Mouse (Mus musculus) intestine, postnatal 0 days (tissue): Measurements from ENCODE around the gene Slc32a1. TPM values are rescaled to one million over a fixed set of nuclear protein-coding genes. Genes with fewer than 3 reads are reported as not detected.
A peak's percentile ranks its signal among the peaks of the same experiment; 100 is the strongest.

Source experiments
- ATAC-seq: fragments of 200-750 bp; cut with Nextera tagmentation; 2 replicates; pipeline ENCODE4 v1.8.0; 2017; ENCODE audit warnings: mild to moderate bottlenecking, moderate TSS enrichment, moderate library complexity
- H3K27ac ChIP-seq: fragments of 300-500 bp; sonication (generic); 2 replicates; pipeline ENCODE4 v1.5.1; 2014; ENCODE audit warnings: mild to moderate bottlenecking, low read depth, low read length, moderate library complexity
- H3K27me3 ChIP-seq: fragments of 300-500 bp; sonication (generic); replicated peaks from 2 replicates; pipeline ENCODE4 v1.6.1; 2014; ENCODE audit warnings: low read length, mixed read lengths; ENCODE audit not compliant: control insufficient read depth, insufficient read depth
- H3K36me3 ChIP-seq: fragments of 300-500 bp; sonication (generic); 2 replicates; pipeline ENCODE4 v1.6.1; 2014; ENCODE audit warnings: mild to moderate bottlenecking, moderate library complexity; ENCODE audit not compliant: control insufficient read depth, insufficient read depth
- H3K4me1 ChIP-seq: fragments of 300-500 bp; sonication (generic); replicated peaks from 2 replicates; pipeline ENCODE4 v1.6.1; 2014; ENCODE audit warnings: antibody characterized with exemption, low read length, mixed read lengths; ENCODE audit not compliant: control insufficient read depth, insufficient read depth
- H3K4me2 ChIP-seq: fragments of 300-500 bp; sonication (generic); replicated peaks from 2 replicates; pipeline ENCODE4 v1.6.1; 2014; ENCODE audit warnings: low read depth, mild to moderate bottlenecking, moderate library complexity
- H3K4me3 ChIP-seq: fragments of 300-500 bp; sonication (generic); 2 replicates; pipeline ENCODE4 v1.5.1; 2014; ENCODE audit warnings: low read depth, low read length
- H3K9ac ChIP-seq: fragments of 300-500 bp; sonication (generic); 2 replicates; pipeline ENCODE4 v1.6.1; 2014; ENCODE audit warnings: mild to moderate bottlenecking, low read depth, low read length
- H3K9me3 ChIP-seq: fragments of 300-500 bp; sonication (generic); 2 replicates; pipeline ENCODE4 v1.6.1; 2016; ENCODE audit warnings: mixed run types; ENCODE audit not compliant: control insufficient read depth
- CTCF ChIP-seq: sonication (generic); IDR thresholded peaks from 2 replicates; pipeline ENCODE4 v1.5.1; 2016; ENCODE audit warnings: low read depth, mild to moderate bottlenecking, control low read depth, antibody characterized with exemption, moderate library complexity
- WGBS: fragments of 180-500 bp; shearing (Covaris S2); extraction: QIAGEN DNeasy Blood & Tissue Kit; methylation state at CpG from one replicate; pipeline ENCODE4 v1.1.7; 2014; 5-methylcytosine and 5-hydroxymethylcytosine counted together
- polyA plus RNA-seq: library from polyadenylated mRNA; unstranded; fragments of >200 nt; fragmentation: Nextera tagmentation; extraction: Ambion mirVana; gene quantifications from 2 replicates; pipeline ENCODE4 v1.2.1, GENCODE M21; 2015

Gene Slc32a1
- not detected in 2 replicates for polyA plus RNA-seq

- TF ChIP-seq CTCF = peak; percentile 17
- no peak within 1 kb of the TSS for H3K27ac ChIP-seq
- no peak for ATAC-seq
- H3K4me1 ChIP-seq = no peaks in the 10 kb centered on the region
- H3K9me3 ChIP-seq = no peaks in the 10 kb centered on the region
- WGBS = 1% methylated on average over 67 of the region's 77 CpGs
- 0 out of 2 replicates have a peak within 1 kb of the TSS, but pooled peaks have one; percentile 9 for H3K4me3 ChIP-seq
- peaks cover 91% of the 10 kb centered on the region for H3K27me3 ChIP-seq
- H3K9ac ChIP-seq = no peak within 1 kb of the TSS
- H3K36me3 ChIP-seq = no peaks in the 10 kb centered on the region
- H3K4me2 ChIP-seq = peak within 1 kb of the TSS; percentile 37; the same call in 1 of the 2 replicates
Measured at GRCm38 (mm10) chr2:158610488-158611325, at the start of gene Slc32a1. TSS of gene Slc32a1 (plus strand) at chr2:158610767.

GRCm38 (mm10) chr2:158560801-158561200 is 49.8 kb upstream of the Slc32a1 start:
- H3K27me3 ChIP-seq = peaks cover 4% of the 10 kb centered on the region; the same call in 1 of the 2 replicates
- H3K9me3 ChIP-seq = no peaks in the 10 kb centered on the region
- ATAC-seq = no peak
- H3K36me3 ChIP-seq = no peaks in the 10 kb centered on the region
- 16% methylated on average over 9 of the region's 9 CpGs for WGBS
- H3K4me1 ChIP-seq = 0 out of 2 replicates have a peak, but pooled peaks cover 4% of the 10 kb centered on the region
- TF ChIP-seq CTCF = no peak
- H3K4me3 ChIP-seq = no peak overlapping the region
- no peak overlapping the region for H3K4me2 ChIP-seq
- H3K27ac ChIP-seq = no peak overlapping the region
- H3K9ac ChIP-seq = no peak overlapping the region

- no peaks in the 10 kb centered on the region for H3K4me1 ChIP-seq
- 36% methylated on average over 3 of the region's 3 CpGs for WGBS
Measured at GRCm38 (mm10) chr2:158561371-158562144, 49.0 kb upstream of the Slc32a1 start.

GRCm38 (mm10) chr2:158570421-158571081 is 40.0 kb upstream of the Slc32a1 start:
- 23% methylated on average over 13 of the region's 13 CpGs for WGBS
- no peaks in the 10 kb centered on the region; the same call in 1 of the 2 replicates for H3K27me3 ChIP-seq
- no peak for TF ChIP-seq CTCF
- no peak overlapping the region for H3K27ac ChIP-seq
- ATAC-seq = no peak
- H3K36me3 ChIP-seq = no peaks in the 10 kb centered on the region
- H3K4me1 ChIP-seq = no peaks in the 10 kb centered on the region
- no peak overlapping the region for H3K4me3 ChIP-seq
- H3K9ac ChIP-seq = no peak overlapping the region
- H3K9me3 ChIP-seq = no peaks in the 10 kb centered on the region
- H3K4me2 ChIP-seq = no peak overlapping the region

More at GRCm38 (mm10) chr2:158561371-158562144, 49.0 kb upstream of the Slc32a1 start:
- Histone ChIP-seq H3K9me3 (no peaks in the 10 kb centered on the region), H3K4me2 (no peak overlapping the region), H3K4me3 (no peak overlapping the region), H3K9ac (no peak overlapping the region), H3K36me3 (no peaks in the 10 kb centered on the region), H3K27me3 (no peaks in the 10 kb centered on the region), H3K27ac (no peak overlapping the region)
- TF ChIP-seq CTCF = no peak
- ATAC-seq = no peak

GRCm38 (mm10) chr2:158579979-158580378 is 30.6 kb upstream of the Slc32a1 start:
- H3K4me3 ChIP-seq = no peak overlapping the region
- TF ChIP-seq CTCF = no peak
- H3K4me1 ChIP-seq = no peaks in the 10 kb centered on the region
- no peaks in the 10 kb centered on the region for H3K27me3 ChIP-seq
- H3K4me2 ChIP-seq = no peak overlapping the region
- WGBS = 69% methylated on average over 4 of the region's 4 CpGs
- no peak overlapping the region for H3K9ac ChIP-seq
- H3K36me3 ChIP-seq = no peaks in the 10 kb centered on the region
- ATAC-seq = no peak
- no peak overlapping the region for H3K27ac ChIP-seq
- H3K9me3 ChIP-seq = no peaks in the 10 kb centered on the region
